ENCODE assay signal across 23 mouse cellular contexts in the genomic region with DNA sequence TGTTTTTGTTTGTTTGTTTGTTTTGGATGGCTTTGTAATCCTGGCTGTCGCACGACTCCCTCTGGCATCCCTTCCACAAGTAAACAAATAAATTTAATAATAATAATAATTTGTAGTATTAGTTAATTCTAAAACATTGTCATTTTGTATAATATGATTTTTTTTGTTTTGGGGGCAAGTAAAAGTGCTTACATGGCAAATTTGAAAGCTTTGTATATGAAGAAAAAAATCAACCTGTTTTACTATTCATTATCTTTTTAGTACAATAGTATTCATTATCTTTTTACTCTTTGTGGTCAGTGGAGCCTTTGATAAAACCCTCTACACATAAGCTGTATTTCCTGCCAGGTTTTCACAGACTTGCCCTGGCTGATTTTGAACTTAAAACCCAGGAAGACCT. TPM values are rescaled to one million over a fixed set of nuclear protein-coding genes. Genes with fewer than 3 reads are reported as not detected.
DNase-seq lines count a peak whose midpoint lies in the region; ATAC-seq and TF ChIP-seq lines count a peak whose summit lies in the region.
"Had no signal": no experiment of that assay in that cellular context is flagged by ENCODE, and none has a peak within 500 bp of the region (broad histone marks: within the 10 kb centered on the region; RNA-seq: fewer than 3 reads in every experiment).

No protein-coding gene starts in this region.

- no peak overlapping the region for H3K9ac ChIP-seq in liver, embryonic 12.5 days
- H3K9ac ChIP-seq in liver, embryonic 11.5 days (ENCODE audit: low read depth, low read length), result no peak overlapping the region
- no peak overlapping the region for H3K9ac ChIP-seq in CH12.LX (ENCODE audit: insufficient read depth, low read depth)
- no peak overlapping the region for H3K9ac ChIP-seq in midbrain, embryonic 13.5 days (replicated peaks)
- H3K9ac ChIP-seq: embryonic facial prominence, embryonic 12.5 days; forebrain, embryonic 13.5 days; forebrain, embryonic 15.5 days had no signal

- H3K79me2 ChIP-seq in CH12.LX (replicated peaks; ENCODE audit: control insufficient read depth, extremely low read depth, insufficient read depth, poor library complexity, severe bottlenecking), result peaks cover 9% of the 10 kb centered on the region

- peak overlapping the region; percentile 70 for H3K27ac ChIP-seq in gastrocnemius, adult 2 months
- peak overlapping the region; percentile 30; the same call in 1 of the 2 replicates for H3K27ac ChIP-seq in liver, embryonic 12.5 days
- H3K27ac ChIP-seq in liver, embryonic 11.5 days (ENCODE audit: low read depth, low read length), result no peak overlapping the region
- no peak overlapping the region for H3K27ac ChIP-seq in CH12.LX (ENCODE audit: insufficient read depth, low read depth)
- no peak overlapping the region for H3K27ac ChIP-seq in midbrain, embryonic 13.5 days
- H3K27ac ChIP-seq: embryonic facial prominence, embryonic 10.5 days; embryonic facial prominence, embryonic 12.5 days; forebrain, embryonic 13.5 days; forebrain, embryonic 15.5 days had no signal

- TF ChIP-seq RAD21 in CH12.LX (IDR thresholded peaks at IDR 0.05; ENCODE audit: low read depth, low read length), result no peak

- dilution Hi-C loops in CH12.LX (cut with MboI; ENCODE audit: extremely low pct_ligation_motif_present, extremely low pct_unique_long_range_greater_than_20kb, low sequenced_read_pairs), result no loop called here

- intact Hi-C loops in gastrocnemius, adult 2 months (cut with DNase I), result no loop called here

- ATAC-seq in liver, embryonic 12.5 days, result no peak
- ATAC-seq in liver, embryonic 11.5 days (replicated peaks; ENCODE audit: low FRiP score), result no peak
- ATAC-seq in megakaryocyte progenitor cell, adult 5-6 weeks (replicated peaks; ENCODE audit: poor library complexity), result 0 out of 2 replicates have a peak, but pooled peaks have one; percentile 26
- ATAC-seq in midbrain, embryonic 13.5 days, result no peak
- ATAC-seq: activated CD4-positive, CD25-positive, alpha-beta regulatory T cell, adult 4 months; CD4-positive, CD25-positive, alpha-beta regulatory T cell, adult 4 months; forebrain, embryonic 13.5 days; forebrain, embryonic 15.5 days; Patski had no signal

- peaks cover 55% of the 10 kb centered on the region for H3K4me1 ChIP-seq in liver, embryonic 12.5 days
- peaks cover 25% of the 10 kb centered on the region for H3K4me1 ChIP-seq in liver, embryonic 11.5 days (replicated peaks; ENCODE audit: control insufficient read depth, insufficient read depth, low read length)
- peaks cover 11 to 28% of the 10 kb centered on the region in 2 experiments for H3K4me1 ChIP-seq in CH12.LX (ENCODE audit: control insufficient read depth in 1 of 2, insufficient read depth in 2 of 2)
- H3K4me1 ChIP-seq in midbrain, embryonic 13.5 days (replicated peaks), result peaks cover 25% of the 10 kb centered on the region

- H3K36me3 ChIP-seq in liver, embryonic 12.5 days, result peaks cover 62% of the 10 kb centered on the region
- H3K36me3 ChIP-seq in liver, embryonic 11.5 days (ENCODE audit: control insufficient read depth, insufficient read depth, low read length), result peaks cover 6% of the 10 kb centered on the region; the same call in 1 of the 2 replicates
- H3K36me3 ChIP-seq in CH12.LX (replicated peaks in 1 of 2; ENCODE audit: control insufficient read depth in 1 of 2, insufficient read depth in 1 of 2, low read length in 1 of 2), result peaks cover 28 to 82% of the 10 kb centered on the region in 2 experiments
- peaks cover 16% of the 10 kb centered on the region; the same call in 1 of the 2 replicates for H3K36me3 ChIP-seq in midbrain, embryonic 13.5 days

- H3K9me3 ChIP-seq in liver, embryonic 12.5 days (replicated peaks), result no peaks in the 10 kb centered on the region
- H3K9me3 ChIP-seq in liver, embryonic 11.5 days (ENCODE audit: control insufficient read depth, low read length), result no peaks in the 10 kb centered on the region
- H3K9me3 ChIP-seq in CH12.LX (replicated peaks; ENCODE audit: low read length), result no peaks in the 10 kb centered on the region
- H3K9me3 ChIP-seq in midbrain, embryonic 13.5 days, result no peaks in the 10 kb centered on the region
- H3K9me3 ChIP-seq: embryonic facial prominence, embryonic 10.5 days; embryonic facial prominence, embryonic 12.5 days; forebrain, embryonic 13.5 days; forebrain, embryonic 15.5 days; G1E had no signal

- no peak for TF ChIP-seq POLR2A in CH12.LX (IDR thresholded peaks at IDR 0.05; ENCODE audit: low read depth, low read length)

- H3K27me3 ChIP-seq in liver, embryonic 12.5 days (replicated peaks), result no peaks in the 10 kb centered on the region
- no peaks in the 10 kb centered on the region for H3K27me3 ChIP-seq in liver, embryonic 11.5 days (replicated peaks; ENCODE audit: control insufficient read depth, insufficient read depth, low read length)
- H3K27me3 ChIP-seq in CH12.LX (replicated peaks), result no peaks in the 10 kb centered on the region
- H3K27me3 ChIP-seq in midbrain, embryonic 13.5 days, result no peaks in the 10 kb centered on the region
- H3K27me3 ChIP-seq: embryonic facial prominence, embryonic 12.5 days; forebrain, embryonic 13.5 days; forebrain, embryonic 15.5 days; Patski had no signal

- no peak for DNase-seq in gastrocnemius, adult 2 months
- DNase-seq in gastrocnemius, adult 18-20 months (ENCODE audit: low spot score), result no peak
- DNase-seq in liver, embryonic 11.5 days (ENCODE audit: low spot score), result no peak
- no peak for DNase-seq in CH12.LX (ENCODE audit: extremely low read depth)
- DNase-seq: adrenal gland, adult 8-10 months; adrenal gland, postnatal 14 days; B cell, adult 2 months; cerebellum, adult 11-12 months; cerebellum, adult 2 months; cerebellum, adult 9-10 months; cerebellum, postnatal 10 days; cerebellum, postnatal 25 days had no signal

- TF ChIP-seq EP300 in CH12.LX (IDR thresholded peaks at IDR 0.05; ENCODE audit: low read length), result no peak

- WGBS in liver, embryonic 12.5 days (ENCODE audit: insufficient replicate concordance), result 66% methylated on average over 2 of the region's 2 CpGs
- 87% methylated on average over 2 of the region's 2 CpGs for WGBS in liver, embryonic 11.5 days
- WGBS in midbrain, embryonic 13.5 days, result 93% methylated on average over 2 of the region's 2 CpGs

- no peak overlapping the region for H3K4me3 ChIP-seq in gastrocnemius, adult 2 months
- no peak overlapping the region for H3K4me3 ChIP-seq in liver, embryonic 12.5 days
- H3K4me3 ChIP-seq in liver, embryonic 11.5 days (ENCODE audit: low read depth, low read length), result no peak overlapping the region
- no peak overlapping the region for H3K4me3 ChIP-seq in CH12.LX (replicated peaks in 1 of 3; ENCODE audit: low read depth in 2 of 3, low read length in 2 of 3, poor library complexity in 1 of 3)
- H3K4me3 ChIP-seq in midbrain, embryonic 13.5 days (replicated peaks), result no peak overlapping the region
- H3K4me3 ChIP-seq: embryonic facial prominence, embryonic 10.5 days; embryonic facial prominence, embryonic 12.5 days; forebrain, embryonic 13.5 days; forebrain, embryonic 15.5 days had no signal

- H3K4me2 ChIP-seq in liver, embryonic 12.5 days, result no peak overlapping the region
- no peak overlapping the region for H3K4me2 ChIP-seq in liver, embryonic 11.5 days
- no peak overlapping the region for H3K4me2 ChIP-seq in CH12.LX (ENCODE audit: insufficient read depth, low read depth, poor library complexity, severe bottlenecking)
- H3K4me2 ChIP-seq in midbrain, embryonic 13.5 days (replicated peaks), result no peak overlapping the region
- H3K4me2 ChIP-seq: embryonic facial prominence, embryonic 12.5 days; forebrain, embryonic 13.5 days; forebrain, embryonic 15.5 days had no signal

- no peak for TF ChIP-seq CTCF in gastrocnemius, adult 2 months (IDR thresholded peaks at IDR 0.05)
- TF ChIP-seq CTCF in CH12.LX (conservative IDR thresholded peaks at IDR 0.05 in 1 of 2, IDR thresholded peaks at IDR 0.05 in 1 of 2; ENCODE audit: low read depth in 2 of 2, low read length in 2 of 2), result no peak

- in situ Hi-C loops in CH12.LX (cut with MboI; ENCODE audit: low pct_ligation_motif_present, low pct_unique_long_range_greater_than_20kb, low sequenced_read_pairs), result no loop called here

TF ChIP-seq in CH12.LX, 34 proteins besides CTCF, POLR2A, EP300 and RAD21:
- TF ChIP-seq MAFK (IDR thresholded peaks at IDR 0.05; ENCODE audit: insufficient replicate concordance, low read length), result peak; percentile 85
- no peak for TF ChIP-seq KAT2A (IDR thresholded peaks at IDR 0.05; ENCODE audit: insufficient replicate concordance, low read length)

RNA-seq across cellular contexts. Expression of a gene that starts 29.9 kb away (rescaled TPM):
- total RNA-seq in gastrocnemius, adult 2 months (2021), result 100 to 1,000 TPM; 108 to 145 TPM
- 100 to 1,000 TPM; 115 to 117 TPM for total RNA-seq in gastrocnemius, adult 18-20 months (2021)
- 15.2 and 15.8 TPM in 2 replicates for polyA plus RNA-seq in liver, embryonic 12.5 days (2016; fragmentation: Nextera tagmentation; extraction: Ambion mirVana)
- 26.2 and 28.3 TPM in 2 replicates for polyA plus RNA-seq in liver, embryonic 11.5 days (2014; fragmentation: Nextera tagmentation; extraction: Ambion mirVana)
- 22.3 and 24.0 TPM in 2 replicates for total RNA-seq in CH12.LX (2012; rRNA removed)
- total RNA-seq in CH12.LX (2014; rRNA removed), result 10.8 and 11.9 TPM in 2 replicates
- 44.2 and 47.2 TPM in 2 replicates for polyA plus RNA-seq in CH12.LX (2012; ENCODE audit: insufficient read length, low read depth)
- 60.3 and 60.4 TPM in 2 replicates for total RNA-seq in megakaryocyte progenitor cell, adult 5-6 weeks (2015)
- 36.9 and 39.1 TPM in 2 replicates for total RNA-seq in megakaryocyte progenitor cell, adult 5-6 weeks (2017)
- 50.1 and 55.5 TPM in 2 replicates for polyA plus RNA-seq in midbrain, embryonic 13.5 days (2015; fragmentation: Nextera tagmentation; extraction: Ambion mirVana)

Comparison
In these comparisons a context has a peak if more than half of its experiments do, and no peak if none do; other contexts are left out.
1. H3K27ac ChIP-seq: peak in gastrocnemius, adult 2 months (single experiment) and liver, embryonic 12.5 days (single experiment); none in liver, embryonic 11.5 days (single experiment), CH12.LX (single experiment) and midbrain, embryonic 13.5 days (single experiment).